Mouse (Mus musculus) forebrain, embryonic 14.5 days (tissue): ENCODE measurements at regions not wholly inside any gene's neighbourhood (a gene's known extent, or its start where the extent isn't known, plus 50 kb on each side); places are given as distances from the start of the nearest gene placed in this dataset.

Source experiments
- ATAC-seq: fragments of 200-750 bp; cut with Nextera tagmentation; 2 replicates; pipeline ENCODE4 v1.8.0; 2017; ENCODE audit warnings: mild to moderate bottlenecking, moderate library complexity
- DNase-seq: peaks from one replicate; pipeline ENCODE4 v3.0.0-alpha.2; 2015; ENCODE audit warnings: low spot score
- H3K27ac ChIP-seq: fragments of 300-500 bp; sonication (generic); 2 replicates; pipeline ENCODE4 v1.5.1; 2014; ENCODE audit warnings: low read depth, mild to moderate bottlenecking, control low read depth, low read length, moderate library complexity
- H3K27me3 ChIP-seq: fragments of 300-500 bp; sonication (generic); replicated peaks from 2 replicates; pipeline ENCODE4 v1.6.1; 2014; ENCODE audit warnings: low read length, control low read depth, mixed read lengths; ENCODE audit not compliant: control insufficient read depth, insufficient read depth
- H3K36me3 ChIP-seq: fragments of 300-500 bp; sonication (generic); 2 replicates; pipeline ENCODE4 v1.6.1; 2014; ENCODE audit warnings: low read length, control low read depth; ENCODE audit not compliant: control insufficient read depth, insufficient read depth
- H3K4me1 ChIP-seq: fragments of 300-500 bp; sonication (generic); 2 replicates; pipeline ENCODE4 v1.6.1; 2014; ENCODE audit warnings: antibody characterized with exemption, low read length, control low read depth; ENCODE audit not compliant: control insufficient read depth, insufficient read depth
- H3K4me2 ChIP-seq: fragments of 300-500 bp; sonication (generic); 2 replicates; pipeline ENCODE4 v1.6.1; 2014; ENCODE audit warnings: mild to moderate bottlenecking, control low read depth, low read length
- H3K4me3 ChIP-seq: fragments of 300-500 bp; sonication (generic); 2 replicates; pipeline ENCODE4 v1.5.1; 2014; ENCODE audit warnings: low read depth, low read length, control low read depth
- H3K9ac ChIP-seq: fragments of 300-500 bp; sonication (generic); 2 replicates; pipeline ENCODE4 v1.6.1; 2014; ENCODE audit warnings: mild to moderate bottlenecking, low read length, control low read depth, moderate library complexity
- H3K9me3 ChIP-seq: fragments of 300-500 bp; sonication (generic); replicated peaks from 2 replicates; pipeline ENCODE4 v1.6.1; 2016; ENCODE audit warnings: low read length, control low read depth, mixed read lengths; ENCODE audit not compliant: control insufficient read depth
- WGBS: fragments of 180-500 bp; shearing (Covaris S2); extraction: QIAGEN DNeasy Blood & Tissue Kit; methylation state at CpG from one replicate; pipeline ENCODE4 v1.1.7; 2014; 5-methylcytosine and 5-hydroxymethylcytosine counted together

- H3K36me3 ChIP-seq: no peaks in the 10 kb centered on the region
- WGBS: 39% methylated on average over 9 of the region's 9 CpGs
- H3K4me1 ChIP-seq: peaks cover 5% of the 10 kb centered on the region; the same call in 1 of the 2 replicates
- H3K4me3 ChIP-seq: no peak overlapping the region
- ATAC-seq (no peak), DNase-seq (no peak)
- no peaks in the 10 kb centered on the region for H3K9me3 ChIP-seq
- H3K9ac ChIP-seq: no peak overlapping the region
- no peak overlapping the region for H3K4me2 ChIP-seq
- no peaks in the 10 kb centered on the region for H3K27me3 ChIP-seq
- H3K27ac ChIP-seq: no peak overlapping the region
Measured at GRCm38 (mm10) chr10:21685122-21685798, 92.3 kb downstream of the 1700020N01Rik start.

GRCm38 (mm10) chr10:21686060-21686459 is 93.1 kb downstream of the 1700020N01Rik start:
- no peak overlapping the region for H3K4me2 ChIP-seq
- DNase-seq: no peak
- no peaks in the 10 kb centered on the region for H3K4me1 ChIP-seq
- no peaks in the 10 kb centered on the region for H3K9me3 ChIP-seq
- H3K27ac ChIP-seq: no peak overlapping the region
- 75% methylated on average over 9 of the region's 9 CpGs for WGBS
- no peaks in the 10 kb centered on the region for H3K27me3 ChIP-seq
- no peak overlapping the region for H3K4me3 ChIP-seq
- no peaks in the 10 kb centered on the region for H3K36me3 ChIP-seq
- no peak for ATAC-seq
- no peak overlapping the region for H3K9ac ChIP-seq

DNA sequence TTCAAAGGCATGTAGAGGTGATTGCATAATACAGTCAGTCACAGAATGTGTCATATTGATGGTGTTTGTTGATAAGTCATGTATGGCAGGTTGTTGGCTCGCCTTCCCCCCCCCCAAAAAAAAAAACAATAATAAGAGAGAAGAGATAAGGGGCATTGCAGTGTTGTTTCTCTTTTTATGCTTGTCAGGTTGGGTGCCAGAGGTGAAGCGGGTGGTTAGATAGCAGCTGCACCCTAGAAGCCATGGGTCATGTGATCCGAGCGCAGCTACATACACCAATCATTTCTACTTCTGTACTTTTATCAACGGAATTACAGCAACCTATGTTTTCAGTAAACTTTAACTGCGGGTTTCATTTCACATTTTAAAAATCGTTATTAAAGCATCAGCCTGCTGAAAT is 94.5 kb downstream of the 1700020N01Rik start:
- no peak overlapping the region for H3K27ac ChIP-seq
- ATAC-seq: no peak
- H3K36me3 ChIP-seq: no peaks in the 10 kb centered on the region
- H3K4me2 ChIP-seq: no peak overlapping the region
- H3K9ac ChIP-seq: no peak overlapping the region
- no peak for DNase-seq
- no peak overlapping the region for H3K4me3 ChIP-seq
- H3K9me3 ChIP-seq: no peaks in the 10 kb centered on the region
- no peaks in the 10 kb centered on the region for H3K27me3 ChIP-seq
- WGBS: 82% methylated on average over 7 of the region's 7 CpGs
- H3K4me1 ChIP-seq: no peaks in the 10 kb centered on the region

GRCm38 (mm10) chr10:21688513-21688912 is 95.6 kb downstream of the 1700020N01Rik start:
- H3K4me3 ChIP-seq: no peak overlapping the region
- no peaks in the 10 kb centered on the region for H3K9me3 ChIP-seq
- no peak overlapping the region for H3K9ac ChIP-seq
- DNase-seq: no peak
- 87% methylated on average over 7 of the region's 7 CpGs for WGBS
- no peaks in the 10 kb centered on the region for H3K4me1 ChIP-seq
- no peak for ATAC-seq
- no peak overlapping the region for H3K4me2 ChIP-seq
- no peaks in the 10 kb centered on the region for H3K27me3 ChIP-seq
- no peak overlapping the region for H3K27ac ChIP-seq
- H3K36me3 ChIP-seq: no peaks in the 10 kb centered on the region

DNA sequence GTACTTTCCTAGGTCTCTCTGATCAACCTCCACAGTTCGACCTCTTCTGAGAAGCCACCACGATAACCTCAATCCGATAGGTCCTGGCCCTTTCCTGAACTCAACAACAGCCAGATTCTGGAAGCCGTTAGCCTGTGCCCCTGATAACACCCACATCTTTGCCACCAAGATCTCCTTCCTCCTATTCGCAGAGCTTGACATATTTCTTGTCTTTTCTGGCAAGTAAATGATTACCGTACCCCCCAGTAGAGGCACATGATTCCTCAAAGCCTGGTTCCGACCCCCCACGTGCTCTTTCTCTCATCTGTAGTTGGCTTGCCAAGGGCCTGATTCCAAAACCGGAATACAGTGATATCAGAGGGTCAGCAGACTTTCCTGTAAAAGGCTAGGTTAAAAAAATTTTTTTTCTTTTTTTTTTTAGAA is 96.9 kb downstream of the 1700020N01Rik start:
- DNase-seq: no peak
- Histone ChIP-seq H3K4me1 (no peaks in the 10 kb centered on the region), H3K27ac (no peak overlapping the region), H3K9me3 (no peaks in the 10 kb centered on the region), H3K4me2 (no peak overlapping the region), H3K4me3 (no peak overlapping the region), H3K36me3 (no peaks in the 10 kb centered on the region), H3K27me3 (no peaks in the 10 kb centered on the region), H3K9ac (no peak overlapping the region)
- no peak for ATAC-seq
- 91% methylated on average over 9 of the region's 9 CpGs for WGBS

GRCm38 (mm10) chr10:21695185-21695584 is 102.2 kb downstream of the 1700020N01Rik start:
- Histone ChIP-seq H3K9ac (no peak overlapping the region), H3K4me1 (no peaks in the 10 kb centered on the region), H3K4me2 (no peak overlapping the region), H3K27ac (no peak overlapping the region), H3K27me3 (no peaks in the 10 kb centered on the region), H3K9me3 (no peaks in the 10 kb centered on the region), H3K36me3 (no peaks in the 10 kb centered on the region), H3K4me3 (no peak overlapping the region)
- 82% methylated on average over 5 of the region's 5 CpGs for WGBS
- ATAC-seq (no peak), DNase-seq (no peak)

GRCm38 (mm10) chr10:21696671-21697070 is 103.7 kb downstream of the 1700020N01Rik start:
- H3K4me3 ChIP-seq: no peak overlapping the region
- no peak overlapping the region for H3K27ac ChIP-seq
- DNase-seq: no peak
- no peaks in the 10 kb centered on the region for H3K9me3 ChIP-seq
- H3K36me3 ChIP-seq: no peaks in the 10 kb centered on the region
- ATAC-seq: no peak
- 93% methylated on average over 5 of the region's 5 CpGs for WGBS
- H3K4me1 ChIP-seq: no peaks in the 10 kb centered on the region
- H3K4me2 ChIP-seq: no peak overlapping the region
- no peaks in the 10 kb centered on the region for H3K27me3 ChIP-seq
- no peak overlapping the region for H3K9ac ChIP-seq

GRCm38 (mm10) chr10:21701580-21701979 is 108.6 kb downstream of the 1700020N01Rik start:
- no peak overlapping the region for H3K9ac ChIP-seq
- WGBS: 27% methylated on average over 3 of the region's 3 CpGs
- no peak overlapping the region for H3K27ac ChIP-seq
- H3K9me3 ChIP-seq: no peaks in the 10 kb centered on the region
- H3K4me3 ChIP-seq: no peak overlapping the region
- ATAC-seq: no peak
- no peaks in the 10 kb centered on the region for H3K36me3 ChIP-seq
- no peaks in the 10 kb centered on the region for H3K27me3 ChIP-seq
- H3K4me1 ChIP-seq: no peaks in the 10 kb centered on the region
- DNase-seq: no peak
- no peak overlapping the region for H3K4me2 ChIP-seq

DNA sequence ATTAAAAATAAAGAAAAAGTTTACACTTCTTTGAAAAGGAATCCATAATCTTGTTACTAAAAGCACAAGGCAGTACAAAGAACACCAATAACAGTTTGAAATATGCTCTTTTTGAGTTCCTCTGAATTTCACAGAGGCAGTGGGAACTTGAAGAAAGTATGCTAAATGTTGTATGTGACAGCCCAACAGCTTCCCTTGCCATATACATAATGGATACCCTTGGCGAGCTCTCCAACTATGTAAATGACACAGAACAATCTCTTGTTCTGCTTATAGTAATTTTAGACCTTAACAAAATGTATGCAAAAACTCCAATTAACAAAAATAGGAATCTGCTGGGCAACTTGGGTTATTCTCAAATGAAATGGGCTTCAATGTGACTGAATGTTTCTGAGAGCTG is 109.2 kb downstream of the 1700020N01Rik start:
- no peaks in the 10 kb centered on the region for H3K4me1 ChIP-seq
- no peak overlapping the region for H3K4me2 ChIP-seq
- ATAC-seq (no peak), DNase-seq (no peak)
- no peaks in the 10 kb centered on the region for H3K36me3 ChIP-seq
- no peaks in the 10 kb centered on the region for H3K9me3 ChIP-seq
- H3K27me3 ChIP-seq: no peaks in the 10 kb centered on the region
- no peak overlapping the region for H3K4me3 ChIP-seq
- no peak overlapping the region for H3K9ac ChIP-seq
- H3K27ac ChIP-seq: no peak overlapping the region
- 65% methylated on average over 1 of the region's 1 CpGs for WGBS
